Mouse (Mus musculus): Measurements from ENCODE around the gene Morn4. TPM values are rescaled to one million over a fixed set of nuclear protein-coding genes. Genes with fewer than 3 reads are reported as not detected.

Gene Morn4
- polyA plus RNA-seq, 1 experiment from 2014 or later: 15.6 TPM

GRCm38 (mm10) chr19:42031112-42031511 lies 55.0 kb downstream of the Morn4 start:
- H3K4me3 ChIP-seq (ENCODE audit: control insufficient read depth in 1 of 2, insufficient read depth in 1 of 2, low read depth in 1 of 2, low read length in 2 of 2): no peak overlapping the region
- H3K36me3 ChIP-seq (ENCODE audit: control insufficient read depth, insufficient read depth, low read length): peaks cover 17% of the 10 kb centered on the region
- H3K4me2 ChIP-seq (ENCODE audit: low read length): no peak overlapping the region
- H3K9me3 ChIP-seq (ENCODE audit: control insufficient read depth, low read length): no peaks in the 10 kb centered on the region
- H3K27me3 ChIP-seq (ENCODE audit: control insufficient read depth, insufficient read depth, low read length): no peaks in the 10 kb centered on the region
- H3K4me1 ChIP-seq (ENCODE audit: control insufficient read depth in 2 of 2, insufficient read depth in 2 of 2, low read length in 2 of 2): peaks cover 0 to 15% of the 10 kb centered on the region in 2 experiments; a peak in 2 of 4 replicates
- WGBS: 81% methylated on average over 5 of the region's 5 CpGs
- H3K9ac ChIP-seq (ENCODE audit: low read length): no peak overlapping the region
- ATAC-seq (ENCODE audit: insufficient number of reproducible peaks, insufficient read depth, low FRiP score, low read depth): no peak
- H3K27ac ChIP-seq (replicated peaks in 1 of 2; ENCODE audit: control insufficient read depth in 1 of 2, insufficient read depth in 1 of 2, low read depth in 2 of 2, low read length in 2 of 2): no peak overlapping the region

- Histone ChIP-seq H3K4me3 (ENCODE audit: control insufficient read depth in 1 of 2, insufficient read depth in 1 of 2, low read depth in 1 of 2, low read length in 2 of 2) (no peak overlapping the region), H3K27ac (replicated peaks in 1 of 2; ENCODE audit: control insufficient read depth in 1 of 2, insufficient read depth in 1 of 2, low read depth in 2 of 2, low read length in 2 of 2) (no peak overlapping the region), H3K9me3 (ENCODE audit: control insufficient read depth, low read length) (no peaks in the 10 kb centered on the region), H3K36me3 (ENCODE audit: control insufficient read depth, insufficient read depth, low read length) (no peaks in the 10 kb centered on the region), H3K4me2 (ENCODE audit: low read length) (no peak overlapping the region), H3K27me3 (ENCODE audit: control insufficient read depth, insufficient read depth, low read length) (no peaks in the 10 kb centered on the region), H3K4me1 (ENCODE audit: control insufficient read depth in 2 of 2, insufficient read depth in 2 of 2, low read length in 2 of 2) (peaks cover 12 to 13% of the 10 kb centered on the region in 2 experiments; a peak in 3 of 4 replicates), H3K9ac (ENCODE audit: low read length) (no peak overlapping the region)
- WGBS: 2% methylated on average over 5 of the region's 5 CpGs
- peak; percentile 42 for ATAC-seq (ENCODE audit: insufficient number of reproducible peaks, insufficient read depth, low FRiP score, low read depth)
These were observed 60.0 kb downstream of the Morn4 start for GRCm38 (mm10) chr19:42026158-42026557.

Other genes starting within 250 kb of the Morn4 start
- 1.2 and 2.0 TPM in 2 replicates for gene Frat2, start 238.2 kb downstream of the Morn4 start, polyA plus RNA-seq (2014; fragmentation: Nextera tagmentation; extraction: Ambion mirVana)
- gene Rrp12, start 190.2 kb downstream of the Morn4 start, polyA plus RNA-seq (2014; fragmentation: Nextera tagmentation; extraction: Ambion mirVana): 5.8 and 6.4 TPM in 2 replicates
- gene Pgam1, start 174.4 kb downstream of the Morn4 start, polyA plus RNA-seq (2014; fragmentation: Nextera tagmentation; extraction: Ambion mirVana): 787 and 805 TPM in 2 replicates
- gene Exosc1, start 152.9 kb downstream of the Morn4 start, polyA plus RNA-seq (2014; fragmentation: Nextera tagmentation; extraction: Ambion mirVana): 40.8 and 42.0 TPM in 2 replicates
- gene Zdhhc16, start 152.9 kb downstream of the Morn4 start, polyA plus RNA-seq (2014; fragmentation: Nextera tagmentation; extraction: Ambion mirVana): 42.3 and 47.8 TPM in 2 replicates
- 24.4 and 28.3 TPM in 2 replicates for gene Mms19, start 105.2 kb downstream of the Morn4 start, polyA plus RNA-seq (2014; fragmentation: Nextera tagmentation; extraction: Ambion mirVana)
- 11.8 and 13.2 TPM in 2 replicates for gene Ubtd1, start 104.6 kb downstream of the Morn4 start, polyA plus RNA-seq (2014; fragmentation: Nextera tagmentation; extraction: Ambion mirVana)
- gene Ankrd2, start 50.4 kb downstream of the Morn4 start, polyA plus RNA-seq (2014; fragmentation: Nextera tagmentation; extraction: Ambion mirVana): not detected in 2 replicates
- gene Hoga1, start 40.7 kb downstream of the Morn4 start, polyA plus RNA-seq (2014; fragmentation: Nextera tagmentation; extraction: Ambion mirVana): 0.74 and 0.76 TPM in 2 replicates
- gene 4933411K16Rik, start 34.1 kb downstream of the Morn4 start, polyA plus RNA-seq (2014; fragmentation: Nextera tagmentation; extraction: Ambion mirVana): not detected in 2 replicates
- 19.2 and 20.2 TPM in 2 replicates for gene Pi4k2a, start 4.1 kb upstream of the Morn4 start, polyA plus RNA-seq (2014; fragmentation: Nextera tagmentation; extraction: Ambion mirVana)
- 36.0 and 38.2 TPM in 2 replicates for gene Avpi1, start 42.7 kb upstream of the Morn4 start, polyA plus RNA-seq (2014; fragmentation: Nextera tagmentation; extraction: Ambion mirVana)
- 17.8 and 25.0 TPM in 2 replicates for gene Marveld1, start 61.0 kb upstream of the Morn4 start, polyA plus RNA-seq (2014; fragmentation: Nextera tagmentation; extraction: Ambion mirVana)
- gene Zfyve27, start 77.6 kb upstream of the Morn4 start, polyA plus RNA-seq (2014; fragmentation: Nextera tagmentation; extraction: Ambion mirVana): 14.7 and 15.7 TPM in 2 replicates
- 4.3 and 4.4 TPM in 2 replicates for gene Sfrp5, start 115.9 kb upstream of the Morn4 start, polyA plus RNA-seq (2014; fragmentation: Nextera tagmentation; extraction: Ambion mirVana)
- gene Golga7b, start 161.2 kb upstream of the Morn4 start, polyA plus RNA-seq (2014; fragmentation: Nextera tagmentation; extraction: Ambion mirVana): 0.11 and 0.34 TPM in 2 replicates